Mouse (Mus musculus) lung, postnatal 0 days (tissue): ENCODE measurements at regions not wholly inside any gene's neighbourhood (a gene's known extent, or its start where the extent isn't known, plus 50 kb on each side); places are given as distances from the start of the nearest gene placed in this dataset.

Source experiments
- ATAC-seq: fragments of 200-750 bp; cut with Nextera tagmentation; 2 replicates; pipeline ENCODE4 v1.8.0; 2017; ENCODE audit warnings: moderate library complexity
- DNase-seq: peaks from one replicate; pipeline ENCODE4 v3.0.0-alpha.2; 2016; ENCODE audit warnings: low spot score
- H3K27ac ChIP-seq: fragments of 300-500 bp; sonication (generic); 2 replicates; pipeline ENCODE4 v1.5.1; 2014; ENCODE audit warnings: antibody characterized with exemption, mild to moderate bottlenecking, low read length, mixed read lengths
- H3K27me3 ChIP-seq: fragments of 300-500 bp; sonication (generic); replicated peaks from 2 replicates; pipeline ENCODE4 v1.6.1; 2014; ENCODE audit warnings: low read length, mixed read lengths; ENCODE audit not compliant: insufficient read depth
- H3K36me3 ChIP-seq: fragments of 300-500 bp; sonication (generic); 2 replicates; pipeline ENCODE4 v1.6.1; 2014; ENCODE audit warnings: low read length, mixed read lengths; ENCODE audit not compliant: insufficient read depth
- H3K4me1 ChIP-seq: fragments of 300-500 bp; sonication (generic); 2 replicates; pipeline ENCODE4 v1.6.1; 2014; ENCODE audit warnings: antibody characterized with exemption, low read depth, low read length, mixed read lengths; ENCODE audit not compliant: insufficient read depth
- H3K4me2 ChIP-seq: fragments of 300-500 bp; sonication (generic); replicated peaks from 2 replicates; pipeline ENCODE4 v1.6.1; 2014; ENCODE audit warnings: low read depth, mild to moderate bottlenecking, low read length, moderate library complexity, mixed read lengths
- H3K4me3 ChIP-seq: fragments of 300-500 bp; sonication (generic); 2 replicates; pipeline ENCODE4 v1.5.1; 2014; ENCODE audit warnings: low read depth, low read length
- H3K9ac ChIP-seq: fragments of 300-500 bp; sonication (generic); replicated peaks from 2 replicates; pipeline ENCODE4 v1.6.1; 2014; ENCODE audit warnings: low read depth, mild to moderate bottlenecking
- H3K9me3 ChIP-seq: fragments of 300-500 bp; sonication (generic); 2 replicates; pipeline ENCODE4 v1.6.1; 2016; ENCODE audit warnings: low read length, mixed read lengths
- CTCF ChIP-seq: IDR thresholded peaks from 2 replicates; pipeline ENCODE4 v1.5.1; 2016; ENCODE audit warnings: antibody characterized with exemption, mild to moderate bottlenecking
- EP300 ChIP-seq: IDR thresholded peaks from 2 replicates; pipeline ENCODE4 v1.6.1; 2016; ENCODE audit warnings: antibody characterized with exemption, mild to moderate bottlenecking, control low read depth
- WGBS: fragments of 180-500 bp; shearing (Covaris S2); extraction: QIAGEN DNeasy Blood & Tissue Kit; methylation state at CpG from one replicate; pipeline ENCODE4 v1.1.7; 2014; 5-methylcytosine and 5-hydroxymethylcytosine counted together

DNA sequence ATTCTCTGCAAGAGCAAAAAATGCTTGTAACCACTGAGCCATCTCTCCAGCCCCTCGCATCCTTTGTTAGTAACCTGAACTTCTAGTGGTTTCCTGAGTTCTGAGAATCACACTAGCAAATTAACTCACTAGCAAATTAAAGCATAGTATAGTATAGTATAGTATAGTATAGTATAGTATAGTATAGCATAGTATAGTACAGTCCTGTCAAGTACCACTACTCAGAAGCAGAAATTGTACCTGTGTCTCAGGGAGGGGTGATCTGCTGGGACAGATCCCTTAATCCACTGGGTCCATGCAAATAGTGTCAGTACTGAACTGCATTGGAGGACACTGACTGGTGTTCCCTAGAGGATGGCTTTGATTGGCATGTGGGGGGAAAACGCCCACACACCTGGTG, 76.2 kb downstream of the Dyrk2 start:
- no peaks in the 10 kb centered on the region for H3K4me1 ChIP-seq
- WGBS, result 94% methylated on average over 2 of the region's 2 CpGs
- no peak for TF ChIP-seq CTCF
- TF ChIP-seq EP300, result no peak

DNA sequence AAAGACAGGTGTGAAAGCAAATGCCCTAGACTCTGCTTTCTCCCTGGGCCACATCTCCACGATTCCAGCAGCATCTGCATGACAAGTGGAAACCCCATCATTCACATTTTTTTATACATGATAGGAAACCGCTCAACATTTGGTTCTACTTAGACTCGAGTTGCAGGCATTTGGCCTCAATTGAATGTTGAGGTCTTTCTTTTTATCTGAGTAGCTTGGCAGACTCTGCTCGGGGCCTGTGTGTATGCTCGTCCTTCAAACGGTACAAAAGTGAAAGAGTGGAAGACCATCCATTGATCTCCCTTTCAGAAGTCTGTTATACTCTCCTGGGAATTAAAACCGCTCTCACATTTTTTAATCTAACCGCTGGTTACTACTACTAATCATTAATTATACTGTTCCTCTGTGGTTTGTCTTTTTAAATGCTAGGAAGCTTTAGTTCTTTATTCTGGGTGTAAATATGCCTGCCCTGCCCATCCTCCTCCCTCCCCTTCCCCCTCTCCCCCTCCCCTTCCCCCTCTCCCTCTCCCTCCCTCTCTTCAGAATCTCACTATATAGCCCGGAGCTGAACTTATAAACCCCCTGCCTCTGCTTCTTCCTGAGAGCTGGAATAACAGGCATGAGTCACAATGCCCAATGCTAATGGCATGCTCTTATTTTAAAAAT, 75.5 kb downstream of the Dyrk2 start:
- no peak for ATAC-seq
- Histone ChIP-seq H3K9me3 (no peaks in the 10 kb centered on the region), H3K27me3 (no peaks in the 10 kb centered on the region), H3K36me3 (no peaks in the 10 kb centered on the region), H3K4me1 (no peaks in the 10 kb centered on the region), H3K9ac (no peak overlapping the region), H3K4me3 (no peak overlapping the region), H3K27ac (no peak overlapping the region), H3K4me2 (no peak overlapping the region)
- WGBS, result 51% methylated on average over 9 of the region's 9 CpGs
- TF ChIP-seq EP300, result no peak
- TF ChIP-seq CTCF, result no peak
- DNase-seq, result no peak

More for the DNA sequence above, 76.2 kb downstream of the Dyrk2 start:
- DNase-seq, result no peak
- H3K27ac ChIP-seq, result no peak overlapping the region
- ATAC-seq, result no peak
- no peaks in the 10 kb centered on the region for H3K27me3 ChIP-seq
- H3K36me3 ChIP-seq, result no peaks in the 10 kb centered on the region
- no peak overlapping the region for H3K9ac ChIP-seq
- no peak overlapping the region for H3K4me2 ChIP-seq
- no peaks in the 10 kb centered on the region for H3K9me3 ChIP-seq
- H3K4me3 ChIP-seq, result no peak overlapping the region

DNA sequence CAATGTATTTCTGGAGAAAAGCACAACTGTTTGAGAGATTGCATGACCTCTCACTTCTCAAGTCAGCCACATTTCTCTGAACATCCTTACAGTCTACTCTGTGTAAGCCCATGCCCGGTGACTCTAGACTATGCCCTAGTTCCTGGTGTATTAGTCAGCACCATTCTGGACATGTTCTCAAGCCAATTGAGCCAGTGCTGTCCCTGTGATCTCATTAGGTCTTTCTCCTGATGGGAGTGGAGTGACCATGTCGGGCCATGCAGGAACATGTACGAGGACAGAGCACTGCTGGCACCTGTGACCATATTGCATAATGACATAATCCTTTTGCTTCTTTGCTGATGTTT, 75.0 kb downstream of the Dyrk2 start:
- Histone ChIP-seq H3K27me3 (no peaks in the 10 kb centered on the region), H3K27ac (no peak overlapping the region), H3K36me3 (no peaks in the 10 kb centered on the region), H3K4me3 (no peak overlapping the region), H3K9ac (no peak overlapping the region), H3K9me3 (no peaks in the 10 kb centered on the region), H3K4me1 (no peaks in the 10 kb centered on the region), H3K4me2 (no peak overlapping the region)
- TF ChIP-seq EP300 (no peak), CTCF (no peak)
- 84% methylated on average over 3 of the region's 3 CpGs for WGBS
- no peak for DNase-seq
- ATAC-seq, result no peak

DNA sequence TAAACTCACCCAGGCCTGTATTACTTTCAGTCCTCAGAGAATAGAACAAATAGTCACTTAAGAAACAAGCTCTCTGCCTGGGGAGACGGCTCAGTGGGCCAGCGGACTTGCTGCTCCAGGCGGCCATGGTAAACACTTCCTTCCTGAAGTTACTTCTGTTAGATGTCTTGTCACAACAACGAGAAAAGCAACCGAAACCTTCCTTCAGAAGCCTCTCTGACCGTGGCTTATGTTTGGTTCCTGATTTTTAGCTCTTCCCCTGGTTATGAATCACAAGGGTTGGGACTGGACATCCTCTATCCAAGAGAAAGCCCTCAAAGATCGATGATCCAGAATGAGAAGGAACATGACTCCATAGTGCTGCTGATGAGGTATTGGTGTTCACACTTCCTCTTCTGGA, 73.5 kb downstream of the Dyrk2 start:
- H3K4me1 ChIP-seq, result no peaks in the 10 kb centered on the region
- no peaks in the 10 kb centered on the region for H3K36me3 ChIP-seq
- no peaks in the 10 kb centered on the region for H3K27me3 ChIP-seq
- no peak for ATAC-seq
- no peak overlapping the region for H3K9ac ChIP-seq
- no peak for DNase-seq
- no peak overlapping the region for H3K27ac ChIP-seq
- TF ChIP-seq CTCF (no peak), EP300 (no peak)
- no peak overlapping the region for H3K4me2 ChIP-seq
- H3K4me3 ChIP-seq, result no peak overlapping the region
- WGBS, result 49% methylated on average over 7 of the region's 7 CpGs
- H3K9me3 ChIP-seq, result no peaks in the 10 kb centered on the region

DNA sequence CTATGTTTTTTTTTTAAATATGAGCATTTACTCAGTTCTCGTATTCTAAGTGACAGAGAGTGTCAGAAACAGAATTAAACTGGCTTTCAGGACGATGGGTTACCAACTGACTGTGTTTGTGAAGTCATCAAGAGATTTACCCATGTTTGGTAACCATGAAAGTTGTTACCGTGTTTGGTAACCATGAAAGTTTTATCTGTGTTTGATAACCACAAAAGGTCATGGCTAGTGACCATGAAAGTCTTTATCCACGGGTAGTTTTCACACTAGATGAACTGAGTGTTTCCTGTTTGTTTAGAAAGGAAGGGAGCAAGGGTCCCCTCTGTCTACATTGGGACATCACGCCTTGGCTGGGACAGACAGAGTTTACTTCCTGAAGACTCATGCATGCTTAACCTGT, 72.8 kb downstream of the Dyrk2 start:
- H3K9ac ChIP-seq, result no peak overlapping the region
- WGBS, result 56% methylated on average over 5 of the region's 5 CpGs
- no peak for ATAC-seq

DNA sequence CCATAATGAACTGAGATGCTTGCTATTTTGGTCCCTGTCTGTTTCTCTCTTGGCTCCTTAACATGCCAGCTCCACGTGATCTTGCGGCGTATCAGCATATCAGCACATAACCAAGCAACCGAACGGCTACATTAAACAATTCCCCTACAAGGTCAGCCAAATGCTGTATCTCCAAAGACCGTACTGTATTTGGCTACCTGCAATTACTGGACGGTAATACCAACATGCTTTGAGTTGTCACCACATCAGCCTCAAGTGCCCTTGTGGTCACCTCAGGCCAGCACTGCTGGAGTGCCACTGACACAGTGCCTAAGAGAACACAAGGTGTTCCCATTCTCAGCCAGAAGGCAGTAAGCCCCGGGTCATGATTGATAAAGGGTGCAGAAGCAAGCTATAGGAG, 70.2 kb downstream of the Dyrk2 start:
- Histone ChIP-seq H3K4me1 (no peaks in the 10 kb centered on the region), H3K27ac (no peak overlapping the region), H3K4me2 (no peak overlapping the region), H3K27me3 (no peaks in the 10 kb centered on the region), H3K9me3 (no peaks in the 10 kb centered on the region), H3K9ac (no peak overlapping the region), H3K4me3 (no peak overlapping the region), H3K36me3 (no peaks in the 10 kb centered on the region)
- WGBS, result 75% methylated on average over 8 of the region's 8 CpGs
- no peak for ATAC-seq
- DNase-seq, result no peak
- no peak for TF ChIP-seq CTCF
- TF ChIP-seq EP300, result no peak

More for the DNA sequence above, 72.8 kb downstream of the Dyrk2 start:
- Histone ChIP-seq H3K4me2 (no peak overlapping the region), H3K27me3 (no peaks in the 10 kb centered on the region), H3K27ac (no peak overlapping the region), H3K4me1 (no peaks in the 10 kb centered on the region), H3K4me3 (no peak overlapping the region), H3K9me3 (no peaks in the 10 kb centered on the region), H3K36me3 (no peaks in the 10 kb centered on the region)
- DNase-seq, result no peak
- TF ChIP-seq CTCF (no peak), EP300 (no peak)
